Mouse (Mus musculus) ES-E14 (cell line): ENCODE measurements at regions not wholly inside any gene's neighbourhood (a gene's known extent, or its start where the extent isn't known, plus 50 kb on each side); places are given as distances from the start of the nearest gene placed in this dataset.

Experiments used
- DNase-seq: peaks from one replicate; pipeline ENCODE4 v3.0.0-alpha.2; 2013; ENCODE audit warnings: low read depth, low spot score
- H3K27ac ChIP-seq: 2 replicates; pipeline ENCODE4 v1.5.1; 2012; ENCODE audit warnings: low read depth, mild to moderate bottlenecking, low read length, moderate library complexity, mixed read lengths; ENCODE audit not compliant: poor library complexity, insufficient read depth, severe bottlenecking
- H3K36me3 ChIP-seq: 2 replicates; pipeline ENCODE4 v1.6.1; 2012; ENCODE audit warnings: mild to moderate bottlenecking, low read length, moderate library complexity, mixed read lengths; ENCODE audit not compliant: control insufficient read depth, poor library complexity, insufficient read depth, severe bottlenecking
- H3K4me1 ChIP-seq, 2 experiments: fragments of 150-350 bp in 1 of 2; sonication (generic) in 1 of 2; 2 replicates each; pipeline ENCODE4 v1.6.1; 2012; ENCODE audit warnings: low read length in 2 of 2, mild to moderate bottlenecking in 1 of 2, mixed read lengths in 1 of 2; ENCODE audit not compliant: control insufficient read depth in 2 of 2, insufficient read depth in 2 of 2, poor library complexity in 1 of 2
- H3K4me3 ChIP-seq, 2 experiments: fragments of 150-350 bp in 1 of 2; sonication (generic) in 1 of 2; 2 replicates each; pipeline ENCODE4 v1.5.1; 2012; ENCODE audit warnings: low read length in 2 of 2, low read depth in 1 of 2, mild to moderate bottlenecking in 1 of 2, mixed read lengths in 1 of 2; ENCODE audit not compliant: insufficient read depth in 1 of 2, poor library complexity in 1 of 2, severe bottlenecking in 1 of 2
- H3K9ac ChIP-seq: 2 replicates; pipeline ENCODE4 v1.6.1; 2012; ENCODE audit warnings: low read depth, mild to moderate bottlenecking, low read length, mixed read lengths; ENCODE audit not compliant: poor library complexity, insufficient read depth, severe bottlenecking
- H3K9me3 ChIP-seq: fragments of 150-350 bp; sonication (generic); 2 replicates; pipeline ENCODE4 v1.6.1; 2012; ENCODE audit warnings: low read depth, mild to moderate bottlenecking, low read length; ENCODE audit not compliant: control insufficient read depth, insufficient read depth
- CHD2 ChIP-seq: IDR thresholded peaks from 2 replicates; pipeline ENCODE4 v1.6.1; 2014; ENCODE audit warnings: mild to moderate bottlenecking, low read depth, low read length, inconsistent platforms
- HCFC1 ChIP-seq: IDR thresholded peaks from 2 replicates; pipeline ENCODE4 v1.6.1; 2012; ENCODE audit warnings: low read length, inconsistent platforms, borderline replicate concordance; ENCODE audit not compliant: insufficient read depth
- MAFK ChIP-seq: IDR thresholded peaks from 2 replicates; pipeline ENCODE4 v1.6.1; 2014; ENCODE audit warnings: mild to moderate bottlenecking, low read depth, low read length, inconsistent platforms; ENCODE audit not compliant: insufficient read depth
- ZC3H11A ChIP-seq: IDR thresholded peaks from 2 replicates; pipeline ENCODE4 v1.6.1; 2012; ENCODE audit warnings: low read depth, mild to moderate bottlenecking, inconsistent platforms, low read length, borderline replicate concordance
- ZNF384 ChIP-seq: IDR thresholded peaks from 2 replicates; pipeline ENCODE4 v1.6.1; 2012; ENCODE audit warnings: low read depth, low read length, inconsistent platforms
- in situ Hi-C, 2 experiments: fragments of 600-800 bp; cut with MboI; formaldehyde crosslinking; loops; one replicate each; pipeline ENCODE4 v1.15.1; 2025; ENCODE audit warnings: low sequenced_read_pairs in 2 of 2, inconsistent platforms in 1 of 2; ENCODE audit not compliant: unreplicated experiment in 2 of 2

- no peaks in the 10 kb centered on the region for H3K9me3 ChIP-seq
- H3K36me3 ChIP-seq = no peaks in the 10 kb centered on the region
- no peak overlapping the region for H3K27ac ChIP-seq
- no peak overlapping the region for H3K4me3 ChIP-seq
- in situ Hi-C loops = no loop called here
- no peak overlapping the region for H3K9ac ChIP-seq
- no peaks in the 10 kb centered on the region for H3K4me1 ChIP-seq
- TF ChIP-seq CHD2 (no peak), MAFK (no peak), ZNF384 (no peak), HCFC1 (no peak), ZC3H11A (no peak)
- DNase-seq = no peak
Observed at GRCm38 (mm10) chr11:31524708-31525107, 147.0 kb downstream of the Bod1 start.

GRCm38 (mm10) chr11:31524065-31524618 lies 147.5 kb downstream of the Bod1 start:
- Histone ChIP-seq H3K4me1 (no peaks in the 10 kb centered on the region), H3K9me3 (no peaks in the 10 kb centered on the region), H3K4me3 (no peak overlapping the region), H3K27ac (no peak overlapping the region), H3K9ac (no peak overlapping the region), H3K36me3 (no peaks in the 10 kb centered on the region)
- no peak for DNase-seq
- in situ Hi-C loops = no loop called here
- TF ChIP-seq CHD2 (no peak), ZNF384 (no peak), MAFK (no peak), ZC3H11A (no peak), HCFC1 (no peak)

- H3K36me3 ChIP-seq = no peaks in the 10 kb centered on the region
- no peak overlapping the region for H3K4me3 ChIP-seq
- no peak overlapping the region for H3K9ac ChIP-seq
- in situ Hi-C loops = no loop called here
- TF ChIP-seq MAFK (no peak), CHD2 (no peak), ZNF384 (no peak), ZC3H11A (no peak)
- H3K9me3 ChIP-seq = no peaks in the 10 kb centered on the region
- DNase-seq = no peak
- no peak overlapping the region for H3K27ac ChIP-seq
- H3K4me1 ChIP-seq = no peaks in the 10 kb centered on the region
Observed at GRCm38 (mm10) chr11:31522127-31522526, 149.6 kb downstream of the Bod1 start.

- H3K27ac ChIP-seq = no peak overlapping the region
- H3K9me3 ChIP-seq = no peaks in the 10 kb centered on the region
- DNase-seq = no peak
- no peak overlapping the region for H3K9ac ChIP-seq
- TF ChIP-seq ZNF384 (no peak), ZC3H11A (no peak), CHD2 (no peak), HCFC1 (no peak), MAFK (no peak)
- in situ Hi-C loops = no loop called here
- no peaks in the 10 kb centered on the region for H3K4me1 ChIP-seq
- no peaks in the 10 kb centered on the region for H3K36me3 ChIP-seq
- H3K4me3 ChIP-seq = no peak overlapping the region
Observed at GRCm38 (mm10) chr11:31520909-31521308, 150.8 kb downstream of the Bod1 start.
